Mouse (Mus musculus) forebrain, postnatal 0 days (tissue): ENCODE data around the gene P3h2. TPM values are rescaled to one million over a fixed set of nuclear protein-coding genes. Genes with fewer than 3 reads are reported as not detected.

Experiments
- ATAC-seq: fragments of 200-750 bp; cut with Nextera tagmentation; 2 replicates; pipeline ENCODE4 v1.8.0; 2017; ENCODE audit warnings: mild to moderate bottlenecking, moderate library complexity
- DNase-seq: peaks from one replicate; pipeline ENCODE4 v3.0.0-alpha.2; 2015
- H3K27ac ChIP-seq: fragments of 300-500 bp; sonication (generic); 2 replicates; pipeline ENCODE4 v1.5.1; 2014; ENCODE audit warnings: low read depth, mild to moderate bottlenecking, antibody characterized with exemption, low read length, moderate library complexity, mixed read lengths
- H3K27me3 ChIP-seq: fragments of 300-500 bp; sonication (generic); 2 replicates; pipeline ENCODE4 v1.6.1; 2014; ENCODE audit warnings: mild to moderate bottlenecking, low read length, mixed read lengths; ENCODE audit not compliant: insufficient read depth
- H3K36me3 ChIP-seq: fragments of 300-500 bp; sonication (generic); 2 replicates; pipeline ENCODE4 v1.6.1; 2014; ENCODE audit warnings: mild to moderate bottlenecking, moderate library complexity; ENCODE audit not compliant: insufficient read depth
- H3K4me1 ChIP-seq: fragments of 300-500 bp; sonication (generic); 2 replicates; pipeline ENCODE4 v1.6.1; 2014; ENCODE audit warnings: antibody characterized with exemption; ENCODE audit not compliant: insufficient read depth
- H3K4me2 ChIP-seq: fragments of 300-500 bp; sonication (generic); 2 replicates; pipeline ENCODE4 v1.6.1; 2014; ENCODE audit warnings: low read depth, mild to moderate bottlenecking, moderate library complexity
- H3K4me3 ChIP-seq: fragments of 300-500 bp; sonication (generic); 2 replicates; pipeline ENCODE4 v1.5.1; 2014; ENCODE audit warnings: low read depth, low read length, mixed read lengths
- H3K9ac ChIP-seq: fragments of 300-500 bp; sonication (generic); 2 replicates; pipeline ENCODE4 v1.6.1; 2014; ENCODE audit warnings: mild to moderate bottlenecking
- H3K9me3 ChIP-seq: fragments of 300-500 bp; sonication (generic); 2 replicates; pipeline ENCODE4 v1.6.1; 2016; ENCODE audit warnings: low read length
- CTCF ChIP-seq: sonication (generic); IDR thresholded peaks from 2 replicates; pipeline ENCODE4 v1.5.1; 2016; ENCODE audit warnings: antibody characterized with exemption, control low read depth, low read depth
- WGBS: fragments of 180-500 bp; shearing (Covaris S2); extraction: QIAGEN DNeasy Blood & Tissue Kit; methylation state at CpG from one replicate; pipeline ENCODE4 v1.1.7; 2014; 5-methylcytosine and 5-hydroxymethylcytosine counted together
- polyA plus RNA-seq: library from polyadenylated mRNA; unstranded; fragments of >200 nt; fragmentation: Nextera tagmentation; extraction: Ambion mirVana; gene quantifications from 2 replicates; pipeline ENCODE4 v1.2.1, GENCODE M21; 2015
- total RNA-seq: library from RNA; depleted of rRNA; stranded (reverse); fragments of >200 nt; gene quantifications from 2 replicates; pipeline ENCODE4 v1.2.3, GENCODE M21; 2014

The P3h2 gene
- total and polyA plus RNA-seq, 2 experiments from 2014 or later, result 0.35 to 1.4 TPM

DNA sequence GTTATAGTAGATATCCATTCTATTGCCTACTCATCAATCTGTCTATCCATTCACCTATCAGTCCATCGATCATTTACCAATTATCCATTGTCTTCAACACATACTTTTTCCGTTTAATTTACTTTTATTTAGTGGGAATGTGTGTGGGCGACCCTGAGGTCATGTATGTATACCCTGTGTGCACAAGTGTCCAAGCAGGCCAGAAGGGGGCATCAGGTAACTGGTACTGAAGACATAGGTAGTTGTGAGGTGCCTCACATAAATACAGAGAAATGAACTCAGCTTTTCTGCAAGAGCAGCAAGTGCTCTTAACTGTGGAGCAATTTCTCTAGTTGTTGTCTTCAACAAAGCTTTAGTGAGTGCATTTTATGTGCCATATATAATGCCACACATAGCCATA lies 79.2 kb downstream of the P3h2 start:
- Histone ChIP-seq H3K4me3 (no peak overlapping the region), H3K9ac (no peak overlapping the region), H3K4me1 (no peaks in the 10 kb centered on the region), H3K36me3 (no peaks in the 10 kb centered on the region), H3K27me3 (no peaks in the 10 kb centered on the region), H3K4me2 (no peak overlapping the region), H3K27ac (no peak overlapping the region), H3K9me3 (no peaks in the 10 kb centered on the region)
- no peak for ATAC-seq
- WGBS, result 88% methylated on average over 3 of the region's 3 CpGs
- no peak for DNase-seq
- TF ChIP-seq CTCF, result no peak

DNA sequence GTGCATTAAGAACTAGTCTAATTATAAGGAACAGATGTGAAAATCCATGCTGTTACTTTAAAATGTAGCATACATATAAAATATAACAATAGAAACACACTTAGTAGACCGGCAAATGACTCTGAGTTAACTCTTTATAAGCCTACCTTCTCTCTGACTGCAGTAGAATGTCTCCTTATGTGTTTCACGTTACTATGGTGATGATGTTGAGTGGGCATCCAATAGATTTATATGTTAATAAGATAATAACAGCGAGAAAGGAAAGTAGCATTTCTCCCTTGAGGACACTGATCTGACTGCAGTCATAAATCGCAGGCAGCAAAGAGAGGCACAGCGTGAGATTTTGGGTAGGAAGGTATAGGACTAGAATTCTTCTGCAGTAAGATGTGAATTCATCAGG lies 81.0 kb downstream of the P3h2 start:
- 63% methylated on average over 5 of the region's 5 CpGs for WGBS
- Histone ChIP-seq H3K36me3 (no peaks in the 10 kb centered on the region), H3K9ac (no peak overlapping the region), H3K9me3 (no peaks in the 10 kb centered on the region), H3K4me1 (no peaks in the 10 kb centered on the region), H3K27me3 (no peaks in the 10 kb centered on the region), H3K4me3 (no peak overlapping the region), H3K4me2 (no peak overlapping the region), H3K27ac (no peak overlapping the region)
- DNase-seq (no peak), ATAC-seq (0 out of 2 replicates have a peak, but pooled peaks have one; percentile 16)
- TF ChIP-seq CTCF, result no peak

DNA sequence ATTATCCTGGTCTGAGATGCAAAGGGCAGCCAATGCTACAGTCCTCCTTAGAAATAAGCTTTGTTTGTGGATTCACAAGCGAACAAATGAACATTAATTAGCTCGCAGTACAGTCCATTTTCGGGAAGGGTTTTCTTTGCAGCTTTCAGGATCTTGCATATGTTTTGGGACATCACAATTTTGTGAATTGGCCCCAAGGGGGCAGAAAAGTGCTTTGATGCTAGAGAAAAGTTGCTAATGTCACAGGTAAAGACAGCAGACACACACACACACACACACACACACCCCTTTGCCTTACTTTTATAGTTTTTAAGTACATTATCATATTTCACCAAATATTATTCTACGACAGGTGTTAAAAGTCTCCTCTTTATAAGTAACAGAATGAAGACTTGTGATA lies 82.2 kb downstream of the P3h2 start:
- TF ChIP-seq CTCF, result peak; percentile 28

DNA sequence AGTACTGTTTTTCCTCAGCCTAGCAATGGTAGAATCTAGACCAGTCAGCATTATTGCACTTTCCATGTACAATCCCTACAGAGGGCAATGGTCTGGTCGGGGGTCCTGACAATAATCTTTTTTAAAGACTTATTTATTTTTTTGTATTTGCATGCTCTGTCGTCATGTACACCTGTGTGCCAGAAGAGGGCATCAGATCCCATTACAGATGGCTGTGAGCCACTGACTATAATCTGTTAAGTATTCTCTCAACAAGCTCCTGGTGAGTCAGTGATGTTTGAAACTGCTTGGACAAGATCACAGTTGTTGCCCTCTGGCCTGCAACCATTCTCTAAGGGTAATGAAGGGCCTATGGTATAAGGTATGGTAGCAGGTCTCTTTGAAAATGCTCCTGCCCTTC lies 83.8 kb downstream of the P3h2 start:
- no peak for DNase-seq

More for the DNA sequence above, 82.2 kb downstream of the P3h2 start:
- H3K9ac ChIP-seq, result no peak overlapping the region
- 47% methylated on average over 4 of the region's 4 CpGs for WGBS
- H3K36me3 ChIP-seq, result no peaks in the 10 kb centered on the region
- DNase-seq (no peak), ATAC-seq (no peak)
- H3K4me2 ChIP-seq, result no peak overlapping the region
- no peaks in the 10 kb centered on the region for H3K4me1 ChIP-seq
- no peak overlapping the region for H3K27ac ChIP-seq
- H3K9me3 ChIP-seq, result no peaks in the 10 kb centered on the region
- H3K4me3 ChIP-seq, result no peak overlapping the region
- no peaks in the 10 kb centered on the region for H3K27me3 ChIP-seq

DNA sequence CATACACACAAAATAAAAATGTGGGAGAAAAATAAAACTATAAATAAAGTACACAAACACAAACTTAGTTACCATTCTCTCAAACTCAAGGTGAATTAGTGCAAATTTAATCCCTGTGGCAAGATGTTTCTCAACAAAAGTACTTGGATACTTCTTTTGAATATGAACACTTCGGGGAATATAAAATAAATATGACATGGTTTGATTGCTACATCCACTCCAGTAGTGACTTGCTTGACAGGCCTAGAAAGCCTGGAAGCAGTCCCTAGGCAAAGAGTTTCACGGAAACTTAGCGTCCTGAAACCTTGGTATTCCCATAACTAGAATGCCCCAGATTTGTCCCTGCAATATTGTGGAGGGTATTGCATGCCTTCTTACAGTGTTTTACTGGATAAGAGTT lies 99.8 kb downstream of the P3h2 start:
- no peak for ATAC-seq
- Histone ChIP-seq H3K4me2 (no peak overlapping the region), H3K4me3 (no peak overlapping the region), H3K36me3 (no peaks in the 10 kb centered on the region), H3K9ac (no peak overlapping the region), H3K27me3 (no peaks in the 10 kb centered on the region), H3K27ac (no peak overlapping the region), H3K4me1 (no peaks in the 10 kb centered on the region), H3K9me3 (no peaks in the 10 kb centered on the region)
- no peak for TF ChIP-seq CTCF
- DNase-seq, result no peak
- WGBS, result 93% methylated on average over 3 of the region's 3 CpGs

More for the DNA sequence above, 83.8 kb downstream of the P3h2 start:
- H3K4me1 ChIP-seq, result no peaks in the 10 kb centered on the region
- H3K4me3 ChIP-seq, result no peak overlapping the region
- WGBS, result 59% methylated on average over 2 of the region's 2 CpGs
- peak; percentile 37; the same call in 1 of the 2 replicates for TF ChIP-seq CTCF
- H3K36me3 ChIP-seq, result no peaks in the 10 kb centered on the region
- no peak overlapping the region for H3K4me2 ChIP-seq
- ATAC-seq, result no peak
- H3K9me3 ChIP-seq, result no peaks in the 10 kb centered on the region
- H3K27ac ChIP-seq, result no peak overlapping the region
- no peak overlapping the region for H3K9ac ChIP-seq
- H3K27me3 ChIP-seq, result no peaks in the 10 kb centered on the region

DNA sequence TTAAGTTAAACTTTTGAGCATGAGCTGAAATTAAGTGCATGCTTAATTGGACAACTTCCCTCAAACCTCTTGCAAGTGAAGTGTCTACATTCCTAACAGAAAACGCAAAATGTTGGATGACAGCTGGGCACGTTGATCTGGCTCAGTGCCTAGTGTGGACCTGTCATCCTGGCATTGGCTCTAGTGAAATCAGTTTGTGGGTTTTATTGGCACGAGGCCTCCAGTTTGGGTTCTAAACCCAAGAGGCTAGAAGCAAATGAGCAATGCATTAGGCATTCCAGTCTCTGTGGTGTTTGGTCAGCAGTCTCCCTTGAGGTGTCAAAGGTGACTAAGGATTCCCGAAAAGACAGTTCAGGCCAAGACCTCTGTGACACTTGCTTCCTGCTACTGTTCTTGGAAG lies 102.3 kb downstream of the P3h2 start:
- peak; percentile 27 for DNase-seq
- Histone ChIP-seq H3K36me3 (no peaks in the 10 kb centered on the region), H3K9me3 (no peaks in the 10 kb centered on the region), H3K4me1 (no peaks in the 10 kb centered on the region), H3K4me2 (0 out of 2 replicates have a peak overlapping the region, but pooled peaks have one; percentile 5), H3K27ac (no peak overlapping the region), H3K9ac (no peak overlapping the region), H3K4me3 (no peak overlapping the region), H3K27me3 (no peaks in the 10 kb centered on the region)
- WGBS, result 38% methylated on average over 4 of the region's 4 CpGs
- ATAC-seq, result no peak
- TF ChIP-seq CTCF, result no peak

DNA sequence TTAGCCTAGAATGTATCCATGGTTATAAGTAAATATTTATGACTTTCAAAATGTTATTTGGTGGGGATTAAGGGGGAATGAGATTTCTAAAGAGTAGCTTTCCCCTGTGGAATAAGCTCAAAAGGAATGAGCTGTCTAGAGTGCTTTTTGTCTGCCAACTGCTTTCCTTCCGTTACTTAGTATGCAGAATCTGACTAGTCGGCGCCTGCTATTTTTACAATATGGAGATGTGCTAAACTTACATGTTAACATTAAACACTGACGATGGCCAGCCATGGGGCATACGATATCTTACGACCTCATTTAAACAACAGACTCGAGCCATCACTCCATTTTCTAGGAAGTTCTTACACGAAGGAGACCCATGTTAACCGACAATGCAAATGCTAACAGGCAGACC lies 102.7 kb downstream of the P3h2 start:
- Histone ChIP-seq H3K36me3 (no peaks in the 10 kb centered on the region), H3K4me1 (no peaks in the 10 kb centered on the region), H3K4me3 (no peak overlapping the region), H3K27me3 (no peaks in the 10 kb centered on the region), H3K9me3 (no peaks in the 10 kb centered on the region), H3K9ac (no peak overlapping the region), H3K4me2 (0 out of 2 replicates have a peak overlapping the region, but pooled peaks have one; percentile 5), H3K27ac (no peak overlapping the region)
- WGBS, result 39% methylated on average over 9 of the region's 9 CpGs
- peak; percentile 36; the same call in 1 of the 2 replicates for ATAC-seq
- TF ChIP-seq CTCF, result no peak
- peak; percentile 37 for DNase-seq
